In genomic region chr3:85880068-85880467, GRCm38 (mm10) we compare ENCODE assay signal across 18 mouse cellular contexts. TPM values are rescaled to one million over a fixed set of nuclear protein-coding genes. Genes with fewer than 3 reads are reported as not detected.
"Had no signal": no experiment of that assay in that cellular context is flagged by ENCODE, and none has a peak within 500 bp of the region (broad histone marks: within the 10 kb centered on the region; RNA-seq: fewer than 3 reads in every experiment).

No protein-coding gene starts in this region.

- H3K4me2 ChIP-seq: liver, embryonic 13.5 days; liver, embryonic 15.5 days; lung, embryonic 15.5 days; midbrain, embryonic 12.5 days; midbrain, embryonic 15.5 days; neural tube, embryonic 12.5 days; stomach, embryonic 15.5 days had no signal

- H3K4me1 ChIP-seq: megakaryocyte, embryonic 14.5 days; midbrain, embryonic 12.5 days; midbrain, embryonic 15.5 days; neural tube, embryonic 12.5 days; stomach, embryonic 15.5 days had no signal

- ATAC-seq: liver, postnatal 0 days; midbrain, embryonic 15.5 days had no signal

- H3K9me3 ChIP-seq: liver, embryonic 13.5 days; liver, embryonic 15.5 days; lung, embryonic 15.5 days; midbrain, embryonic 12.5 days; midbrain, embryonic 15.5 days; neural tube, embryonic 12.5 days; stomach, embryonic 15.5 days had no signal

- H3K4me3 ChIP-seq: liver, embryonic 13.5 days; liver, embryonic 15.5 days; lung, embryonic 15.5 days; megakaryocyte, embryonic 14.5 days; midbrain, embryonic 12.5 days; midbrain, embryonic 15.5 days; neural tube, embryonic 12.5 days; stomach, embryonic 15.5 days had no signal

- DNase-seq: liver, postnatal 0 days; right cerebral cortex, postnatal 14 days; thymus, adult 2 months; thymus, postnatal 25 days; thymus, postnatal 4 days had no signal

- H3K9ac ChIP-seq: liver, embryonic 13.5 days; liver, embryonic 15.5 days; liver, postnatal 0 days; lung, embryonic 15.5 days; midbrain, embryonic 12.5 days; midbrain, embryonic 15.5 days; neural tube, embryonic 12.5 days; stomach, embryonic 15.5 days had no signal

- H3K36me3 ChIP-seq: liver, embryonic 13.5 days; liver, embryonic 15.5 days; lung, embryonic 15.5 days; midbrain, embryonic 12.5 days; midbrain, embryonic 15.5 days; neural tube, embryonic 12.5 days; stomach, embryonic 15.5 days had no signal

- H3K27ac ChIP-seq: liver, embryonic 13.5 days; liver, embryonic 15.5 days; lung, embryonic 15.5 days; macrophage; midbrain, embryonic 12.5 days; midbrain, embryonic 15.5 days; neural tube, embryonic 12.5 days; stomach, embryonic 15.5 days had no signal

- H3K27me3 ChIP-seq: lung, embryonic 15.5 days; midbrain, embryonic 15.5 days; neural tube, embryonic 12.5 days; stomach, embryonic 15.5 days had no signal

RNA-seq across cellular contexts. Expression of gene Glt28d2, which starts 7.2 kb away (rescaled TPM):
- total RNA-seq: megakaryocyte progenitor cell, adult 5-6 weeks; monocyte, adult 5-6 weeks had no signal
- polyA plus RNA-seq: macrophage had no signal

RNA-seq across cellular contexts. Expression of gene Gm37240, which starts 7.2 kb away (rescaled TPM):
- total RNA-seq: megakaryocyte progenitor cell, adult 5-6 weeks; monocyte, adult 5-6 weeks had no signal
- polyA plus RNA-seq: macrophage; neural tube, embryonic 14.5 days; testis, adult 2 months had no signal
